Mouse (Mus musculus) neural tube, embryonic 15.5 days (tissue): ENCODE data around the gene Lgr6. TPM values are rescaled to one million over a fixed set of nuclear protein-coding genes. Genes with fewer than 3 reads are reported as not detected.

ENCODE experiments used
- ATAC-seq: fragments of 200-750 bp; cut with Nextera tagmentation; 2 replicates; pipeline ENCODE4 v1.8.0; 2017; ENCODE audit warnings: mild to moderate bottlenecking, moderate TSS enrichment, moderate library complexity; ENCODE audit not compliant: low FRiP score
- H3K27ac ChIP-seq: fragments of 300-500 bp; sonication (generic); replicated peaks from 2 replicates; pipeline ENCODE4 v1.5.1; 2015; ENCODE audit warnings: mild to moderate bottlenecking, inconsistent platforms
- H3K27me3 ChIP-seq: fragments of 300-500 bp; sonication (generic); replicated peaks from 2 replicates; pipeline ENCODE4 v1.6.1; 2015; ENCODE audit warnings: inconsistent platforms
- H3K36me3 ChIP-seq: fragments of 300-500 bp; sonication (generic); 2 replicates; pipeline ENCODE4 v1.6.1; 2015; ENCODE audit warnings: inconsistent platforms
- H3K4me1 ChIP-seq: fragments of 300-500 bp; sonication (generic); 2 replicates; pipeline ENCODE4 v1.6.1; 2015; ENCODE audit warnings: inconsistent platforms
- H3K4me2 ChIP-seq: fragments of 300-500 bp; sonication (generic); 2 replicates; pipeline ENCODE4 v1.6.1; 2015; ENCODE audit warnings: inconsistent platforms, mild to moderate bottlenecking, moderate library complexity
- H3K4me3 ChIP-seq: fragments of 300-500 bp; sonication (generic); replicated peaks from 2 replicates; pipeline ENCODE4 v1.5.1; 2015; ENCODE audit warnings: mild to moderate bottlenecking, inconsistent platforms
- H3K9ac ChIP-seq: fragments of 300-500 bp; sonication (generic); replicated peaks from 2 replicates; pipeline ENCODE4 v1.6.1; 2015; ENCODE audit warnings: mild to moderate bottlenecking, inconsistent platforms
- H3K9me3 ChIP-seq: fragments of 300-500 bp; sonication (generic); replicated peaks from 2 replicates; pipeline ENCODE4 v1.6.1; 2016; ENCODE audit warnings: inconsistent platforms
- WGBS: fragments of 180-500 bp; shearing (Covaris S2); methylation state at CpG from one replicate; pipeline ENCODE4 v1.1.7; 2015; ENCODE audit warnings: mixed read lengths; 5-methylcytosine and 5-hydroxymethylcytosine counted together
- polyA plus RNA-seq: library from polyadenylated mRNA; unstranded; fragments of >200 nt; fragmentation: Nextera tagmentation; extraction: Ambion mirVana; gene quantifications from 2 replicates; pipeline ENCODE4 v1.2.1, GENCODE M21; 2015

Gene Lgr6
- polyA plus RNA-seq, 1 experiment from 2014 or later: 1.6 TPM

DNA sequence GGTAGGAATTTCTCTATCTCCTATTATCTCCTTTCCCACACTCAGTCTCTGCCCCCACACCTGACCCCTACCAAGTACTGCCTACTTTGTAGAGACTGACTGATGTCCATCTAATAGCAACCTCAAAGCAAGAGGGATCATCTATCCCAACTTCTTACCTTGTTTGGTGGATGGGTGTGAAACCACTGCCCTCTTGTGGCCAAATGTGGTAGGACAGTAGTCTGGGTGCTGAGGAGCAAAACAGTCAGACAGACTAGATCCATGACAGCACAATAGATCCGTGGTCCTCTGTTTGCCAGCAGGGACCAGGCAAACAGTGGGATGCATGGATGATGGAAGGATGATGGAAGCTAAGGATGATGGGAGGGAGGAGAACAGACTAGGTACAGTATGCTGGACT lies 31.4 kb upstream of the Lgr6 start:
- no peaks in the 10 kb centered on the region for H3K36me3 ChIP-seq
- 0% methylated on average over 1 of the region's 1 CpGs for WGBS
- no peak overlapping the region for H3K9ac ChIP-seq
- no peaks in the 10 kb centered on the region for H3K4me1 ChIP-seq
- H3K4me2 ChIP-seq: no peak overlapping the region
- peak; percentile 29; the same call in 1 of the 2 replicates for ATAC-seq
- H3K27ac ChIP-seq: no peak overlapping the region
- no peaks in the 10 kb centered on the region for H3K9me3 ChIP-seq
- H3K27me3 ChIP-seq: no peaks in the 10 kb centered on the region
- no peak overlapping the region for H3K4me3 ChIP-seq

DNA sequence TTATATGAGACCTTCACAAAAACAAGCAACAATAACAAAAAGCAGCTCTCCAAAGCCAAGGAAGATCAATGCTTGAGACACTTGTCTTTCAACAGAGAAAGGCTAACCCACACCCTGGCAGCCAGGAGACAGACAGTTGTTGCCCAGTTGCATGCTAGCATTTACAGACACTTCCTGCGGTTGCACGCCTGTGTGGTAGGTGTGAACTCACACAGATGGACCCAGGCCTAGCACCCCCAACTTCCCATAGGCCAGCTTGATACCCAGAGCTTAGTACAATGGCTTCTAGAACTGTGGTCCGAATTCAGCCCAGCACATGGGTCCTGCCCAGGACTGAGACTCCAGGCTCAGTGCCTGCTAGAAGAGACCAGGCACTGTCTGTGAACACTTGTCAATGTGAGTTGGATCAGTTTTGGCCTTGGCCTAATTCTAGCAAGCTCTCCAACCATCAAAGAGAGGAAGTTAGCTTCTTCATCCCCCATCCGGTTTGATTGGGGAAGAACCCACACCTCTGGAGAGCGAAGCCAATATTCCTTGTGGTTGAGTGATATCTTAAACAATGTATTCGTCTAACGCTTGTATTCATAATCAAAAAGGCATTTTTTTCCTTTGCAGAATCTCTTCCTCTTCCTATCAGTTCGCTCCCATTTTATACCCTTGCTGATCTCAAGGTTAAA lies 30.2 kb upstream of the Lgr6 start:
- Histone ChIP-seq H3K4me1 (no peaks in the 10 kb centered on the region), H3K9ac (no peak overlapping the region), H3K27me3 (no peaks in the 10 kb centered on the region), H3K27ac (no peak overlapping the region), H3K4me3 (no peak overlapping the region), H3K36me3 (no peaks in the 10 kb centered on the region), H3K4me2 (no peak overlapping the region), H3K9me3 (no peaks in the 10 kb centered on the region)
- no peak for ATAC-seq
- 90% methylated on average over 8 of the region's 8 CpGs for WGBS

DNA sequence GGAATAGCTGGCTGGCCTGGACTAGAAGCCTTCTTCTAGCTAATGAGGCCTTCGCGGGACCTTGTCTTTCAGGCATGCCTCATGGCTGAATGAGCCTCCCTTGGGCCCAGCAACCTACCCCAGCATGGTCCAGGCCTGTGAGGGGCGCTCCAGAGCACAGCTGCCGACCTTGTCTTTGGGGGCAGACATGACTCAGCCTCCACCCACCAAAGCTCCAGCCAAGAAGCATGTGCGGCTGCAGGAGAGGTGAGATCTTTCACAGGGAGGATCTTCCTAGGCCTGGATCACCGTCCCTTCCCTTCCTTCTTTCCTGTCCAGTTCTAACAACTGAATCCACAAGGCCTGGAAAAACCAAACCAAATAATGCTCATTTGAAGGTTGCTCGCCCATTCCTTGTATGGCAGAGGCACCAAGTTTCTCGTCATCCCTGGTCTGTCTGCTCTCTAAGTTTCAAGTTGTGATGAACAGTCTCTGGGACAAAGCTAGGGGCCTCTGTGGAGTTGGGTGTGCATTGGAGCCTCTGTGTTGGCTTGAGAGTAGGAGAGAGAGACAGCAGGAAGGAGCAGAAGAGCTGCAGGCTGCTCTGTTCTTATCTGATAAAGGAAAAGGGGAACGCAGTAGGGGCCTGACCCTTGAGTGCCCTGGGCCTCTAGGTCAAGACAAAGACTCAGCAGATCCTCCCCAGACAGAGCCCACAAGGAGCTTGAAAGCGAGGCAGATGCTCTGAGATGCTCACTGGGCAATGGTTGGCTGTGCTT lies 28.8 kb upstream of the Lgr6 start:
- 90% methylated on average over 10 of the region's 10 CpGs for WGBS

DNA sequence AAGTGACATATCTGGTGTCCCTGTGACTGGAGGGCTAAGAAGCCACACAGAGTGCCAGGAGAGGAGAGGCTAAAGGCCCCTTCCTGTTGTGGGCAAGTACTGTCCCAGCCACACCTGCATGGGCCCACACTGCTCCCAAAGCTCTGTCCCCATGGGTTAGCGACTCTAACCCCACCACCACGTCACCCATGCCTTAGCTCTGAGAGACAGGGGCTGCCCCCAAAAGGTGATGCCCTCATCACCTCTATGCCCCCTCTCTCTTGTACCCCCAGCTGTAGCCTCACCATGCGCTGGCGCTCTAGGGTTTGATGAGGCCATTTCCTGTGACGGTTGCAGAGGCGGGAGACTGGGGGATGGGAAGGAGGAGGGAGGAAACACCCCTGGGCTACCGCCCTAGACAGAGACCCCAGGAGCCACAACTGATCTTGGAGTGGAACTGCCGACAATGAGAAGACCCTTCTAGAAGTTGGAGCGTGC lies 27.9 kb upstream of the Lgr6 start:
- Histone ChIP-seq H3K4me1 (no peaks in the 10 kb centered on the region), H3K27me3 (peaks cover 8% of the 10 kb centered on the region; the same call in 1 of the 2 replicates), H3K9me3 (no peaks in the 10 kb centered on the region), H3K9ac (no peak overlapping the region), H3K27ac (no peak overlapping the region), H3K4me2 (no peak overlapping the region), H3K36me3 (no peaks in the 10 kb centered on the region), H3K4me3 (no peak overlapping the region)
- WGBS: 76% methylated on average over 9 of the region's 9 CpGs
- no peak for ATAC-seq

More for the DNA sequence above, 28.8 kb upstream of the Lgr6 start:
- Histone ChIP-seq H3K4me1 (no peaks in the 10 kb centered on the region), H3K4me3 (no peak overlapping the region), H3K27ac (no peak overlapping the region), H3K4me2 (no peak overlapping the region), H3K9me3 (no peaks in the 10 kb centered on the region), H3K36me3 (no peaks in the 10 kb centered on the region), H3K27me3 (peaks cover 8% of the 10 kb centered on the region; the same call in 1 of the 2 replicates), H3K9ac (no peak overlapping the region)
- ATAC-seq: no peak

DNA sequence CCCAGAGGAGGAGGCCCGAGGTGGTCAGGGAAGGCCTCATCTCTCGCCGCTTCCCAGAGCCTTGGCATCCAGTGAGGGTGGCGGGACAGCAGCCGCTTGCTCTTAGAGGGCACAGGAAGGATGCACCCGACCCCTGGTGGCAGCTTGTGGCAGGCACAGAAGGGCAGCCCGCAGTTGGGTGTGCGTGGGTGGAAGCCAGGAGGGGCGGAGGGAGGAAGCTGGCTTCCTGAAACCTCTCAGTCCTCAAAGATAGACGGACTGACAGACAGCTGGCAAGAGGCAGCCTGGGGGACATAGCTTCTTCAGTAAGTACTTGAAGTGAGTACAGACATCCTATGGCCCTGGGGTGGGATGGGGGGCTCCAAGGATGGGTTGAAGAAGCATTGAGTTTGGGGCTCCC lies 27.4 kb upstream of the Lgr6 start, which contains the start of gene Ptpn7:
TSS of gene Ptpn7 (plus strand) at position 228 of the 400 bp plus-strand sequence.
- Histone ChIP-seq H3K27ac (no peak within 1 kb of the TSS), H3K4me2 (no peak within 1 kb of the TSS), H3K4me3 (no peak within 1 kb of the TSS), H3K4me1 (no peaks in the 10 kb centered on the region), H3K9me3 (no peaks in the 10 kb centered on the region), H3K9ac (no peak within 1 kb of the TSS), H3K27me3 (peaks cover 8% of the 10 kb centered on the region; the same call in 1 of the 2 replicates), H3K36me3 (no peaks in the 10 kb centered on the region)
- 42% methylated on average over 10 of the region's 10 CpGs for WGBS
- 0 out of 2 replicates have a peak, but pooled peaks have one; percentile 45 for ATAC-seq

DNA sequence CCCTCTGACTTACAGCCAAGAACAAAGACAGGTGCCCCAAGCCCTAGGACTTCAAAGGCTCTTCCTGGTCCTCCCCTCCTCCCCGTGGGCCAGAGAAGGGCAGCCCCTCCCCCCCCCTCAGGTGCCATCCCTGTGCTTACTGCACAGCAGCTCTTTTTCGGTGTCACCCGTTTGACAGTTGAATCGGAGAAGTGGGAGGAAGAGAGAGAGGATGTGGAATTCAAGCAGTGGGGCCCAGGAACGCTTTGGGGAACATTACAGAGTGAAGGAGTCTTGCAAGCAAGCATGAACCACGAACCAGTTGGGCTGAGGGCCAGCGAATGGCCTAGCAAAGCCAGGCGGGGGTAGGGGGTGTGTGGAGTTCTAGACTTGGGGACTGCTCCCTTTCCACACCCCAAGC lies 26.5 kb upstream of the Lgr6 start:
- no peak overlapping the region for H3K9ac ChIP-seq
- no peak overlapping the region for H3K27ac ChIP-seq
- no peaks in the 10 kb centered on the region for H3K9me3 ChIP-seq
- no peak overlapping the region for H3K4me2 ChIP-seq
- peaks cover 8% of the 10 kb centered on the region; the same call in 1 of the 2 replicates for H3K27me3 ChIP-seq
- H3K36me3 ChIP-seq: no peaks in the 10 kb centered on the region
- H3K4me3 ChIP-seq: no peak overlapping the region
- ATAC-seq: no peak
- 0 out of 2 replicates have a peak, but pooled peaks cover 3% of the 10 kb centered on the region for H3K4me1 ChIP-seq
- 59% methylated on average over 8 of the region's 8 CpGs for WGBS

DNA sequence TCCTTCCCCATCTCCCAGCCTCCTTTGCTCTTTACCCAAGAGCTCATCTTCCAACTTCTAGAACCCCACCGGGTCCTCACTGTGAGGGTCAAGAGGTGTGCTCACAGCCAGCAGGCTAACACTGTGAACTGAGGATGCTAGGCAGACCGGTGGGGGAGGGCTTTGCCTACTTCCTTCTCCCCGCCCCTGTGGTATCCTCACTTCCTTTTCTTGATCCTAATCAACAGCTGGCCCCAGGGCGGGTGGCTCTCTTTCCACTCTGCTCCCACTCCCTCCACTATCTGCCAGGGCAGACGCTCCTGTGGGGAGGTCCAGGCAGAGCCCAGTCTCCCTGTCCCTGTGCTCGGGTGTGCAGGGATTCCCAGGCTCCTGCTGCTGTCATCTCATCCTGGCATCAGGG lies 26.0 kb upstream of the Lgr6 start:
- H3K4me2 ChIP-seq: no peak overlapping the region
- H3K9me3 ChIP-seq: no peaks in the 10 kb centered on the region
- no peak overlapping the region for H3K9ac ChIP-seq
- H3K4me1 ChIP-seq: 0 out of 2 replicates have a peak, but pooled peaks cover 8% of the 10 kb centered on the region
- 46% methylated on average over 6 of the region's 6 CpGs for WGBS
- ATAC-seq: no peak
- no peaks in the 10 kb centered on the region for H3K36me3 ChIP-seq
- H3K27ac ChIP-seq: no peak overlapping the region
- peaks cover 8% of the 10 kb centered on the region; the same call in 1 of the 2 replicates for H3K27me3 ChIP-seq
- H3K4me3 ChIP-seq: no peak overlapping the region

DNA sequence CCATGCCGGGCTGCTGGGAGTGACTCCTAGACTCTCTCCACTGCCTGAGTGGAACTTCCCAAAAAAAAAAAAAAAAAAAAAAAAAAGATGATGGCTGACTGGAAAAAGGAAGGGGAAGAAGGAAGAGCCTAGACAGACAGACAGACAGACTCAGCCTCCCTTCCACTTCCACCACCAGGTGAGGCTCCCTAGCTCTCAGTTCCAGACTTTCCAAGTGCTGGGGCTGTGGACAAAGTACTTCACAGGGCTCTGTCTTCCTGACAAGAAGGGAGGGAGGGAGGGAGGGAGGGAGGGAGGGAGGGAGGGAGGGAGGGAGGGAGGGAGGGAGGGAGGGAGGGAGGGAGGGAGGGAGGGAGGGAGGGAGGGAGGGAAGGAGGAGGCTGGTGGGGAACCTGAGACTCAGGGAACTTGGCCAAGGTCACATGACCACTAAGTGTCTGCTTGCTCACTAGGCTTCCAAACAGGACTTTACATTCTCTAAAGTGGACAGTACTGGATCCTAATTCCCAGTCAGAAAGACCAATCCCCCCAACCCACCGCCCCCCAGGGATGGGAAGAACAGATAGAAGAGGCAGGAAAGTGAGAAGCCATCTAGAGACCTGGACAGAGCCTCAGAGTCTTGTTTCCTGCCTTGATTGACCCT lies 25.4 kb upstream of the Lgr6 start:
- no peak for ATAC-seq
- H3K9me3 ChIP-seq: no peaks in the 10 kb centered on the region
- WGBS: 73% methylated on average over 2 of the region's 2 CpGs
- H3K9ac ChIP-seq: no peak overlapping the region
- no peaks in the 10 kb centered on the region for H3K36me3 ChIP-seq
- peaks cover 8% of the 10 kb centered on the region; the same call in 1 of the 2 replicates for H3K27me3 ChIP-seq
- 0 out of 2 replicates have a peak, but pooled peaks cover 13% of the 10 kb centered on the region for H3K4me1 ChIP-seq
- H3K4me3 ChIP-seq: no peak overlapping the region
- no peak overlapping the region for H3K27ac ChIP-seq
- H3K4me2 ChIP-seq: no peak overlapping the region

DNA sequence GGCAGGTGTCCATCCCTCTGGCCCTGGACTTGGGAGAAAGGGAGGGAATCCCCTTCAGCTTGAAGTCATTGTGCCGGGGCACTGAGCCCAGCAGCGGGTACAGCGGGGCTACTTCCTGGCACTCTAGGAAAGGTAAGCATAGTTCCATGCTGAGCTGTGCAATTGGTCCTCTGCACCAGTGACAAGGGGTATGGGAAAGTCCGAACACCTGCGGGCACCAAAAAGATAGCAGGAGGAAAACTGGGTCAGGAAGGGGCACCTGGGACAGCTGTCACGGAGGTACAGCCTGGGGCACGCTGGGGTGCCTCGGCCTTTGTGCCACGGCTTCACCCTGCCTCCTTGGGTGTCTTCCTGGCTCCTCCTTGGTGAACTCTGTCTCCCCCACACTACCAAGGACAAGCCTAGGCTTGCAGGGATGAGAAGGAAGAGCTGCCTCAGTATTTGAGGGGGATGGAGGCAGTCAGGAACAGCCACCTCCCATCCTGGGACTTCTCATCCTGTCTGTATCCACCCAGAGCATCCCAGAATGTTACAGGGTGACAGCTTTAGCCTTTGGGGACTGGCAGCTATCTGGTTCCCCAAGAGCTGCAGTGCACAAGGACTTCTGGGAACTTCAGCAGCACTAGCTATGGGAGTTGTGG lies 24.6 kb upstream of the Lgr6 start:
- no peak for ATAC-seq
- H3K9ac ChIP-seq: no peak overlapping the region
- H3K4me2 ChIP-seq: no peak overlapping the region
- 65% methylated on average over 9 of the region's 9 CpGs for WGBS
- no peaks in the 10 kb centered on the region for H3K36me3 ChIP-seq
- 0 out of 2 replicates have a peak, but pooled peaks cover 13% of the 10 kb centered on the region for H3K4me1 ChIP-seq
- H3K4me3 ChIP-seq: no peak overlapping the region
- no peaks in the 10 kb centered on the region for H3K9me3 ChIP-seq
- no peak overlapping the region for H3K27ac ChIP-seq
- H3K27me3 ChIP-seq: peaks cover 8% of the 10 kb centered on the region; the same call in 1 of the 2 replicates

DNA sequence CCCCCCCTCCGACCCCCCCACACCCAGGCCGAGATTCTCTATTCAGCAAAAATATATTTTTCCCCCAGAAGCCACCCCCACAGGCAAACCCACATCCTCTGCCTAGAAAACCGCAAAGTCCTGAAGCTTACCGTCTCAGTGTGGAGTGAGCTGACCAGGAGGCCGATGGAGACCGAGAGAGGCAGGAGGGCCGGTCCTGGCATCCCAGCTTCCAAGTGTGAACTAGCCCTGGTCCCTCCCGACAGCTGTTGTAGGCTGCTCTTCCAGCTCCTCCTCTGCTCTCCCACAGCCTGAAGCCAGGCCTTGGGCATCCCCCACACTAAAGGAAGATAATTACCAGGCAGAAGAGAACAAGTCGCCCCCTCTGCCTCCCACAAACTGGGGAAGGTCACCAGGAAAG lies 23.9 kb upstream of the Lgr6 start:
- Histone ChIP-seq H3K27me3 (peaks cover 8% of the 10 kb centered on the region; the same call in 1 of the 2 replicates), H3K9me3 (no peaks in the 10 kb centered on the region), H3K4me1 (0 out of 2 replicates have a peak, but pooled peaks cover 13% of the 10 kb centered on the region), H3K36me3 (no peaks in the 10 kb centered on the region), H3K4me3 (no peak overlapping the region), H3K27ac (no peak overlapping the region), H3K9ac (no peak overlapping the region), H3K4me2 (no peak overlapping the region)
- no peak for ATAC-seq
- 30% methylated on average over 9 of the region's 9 CpGs for WGBS

DNA sequence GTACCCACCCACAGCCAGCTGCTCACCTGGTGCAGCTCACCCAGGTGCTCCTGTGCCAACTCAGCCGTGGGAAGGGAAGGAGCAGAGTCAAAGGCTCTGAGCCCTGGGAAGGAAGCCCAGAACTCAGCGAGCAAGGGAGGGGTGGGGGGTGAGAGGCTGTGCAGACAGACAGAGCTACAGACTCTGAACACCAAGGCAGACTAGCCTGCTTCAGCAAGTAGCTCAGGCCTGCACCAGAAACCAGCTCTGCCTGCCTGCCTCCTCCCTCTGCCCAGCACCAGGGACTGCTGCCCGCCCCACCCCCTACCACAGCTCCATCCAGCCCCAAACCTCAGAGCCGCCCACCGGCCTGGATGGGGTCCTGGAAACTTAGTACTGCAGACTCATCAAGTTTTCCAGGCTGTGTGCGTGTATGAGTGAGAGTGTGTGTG lies 22.9 kb upstream of the Lgr6 start:
- WGBS: 33% methylated on average over 5 of the region's 6 CpGs
- H3K4me2 ChIP-seq: no peak overlapping the region
- no peak for ATAC-seq
- no peak overlapping the region for H3K27ac ChIP-seq
- 0 out of 2 replicates have a peak, but pooled peaks cover 13% of the 10 kb centered on the region for H3K4me1 ChIP-seq
- H3K4me3 ChIP-seq: no peak overlapping the region
- no peak overlapping the region for H3K9ac ChIP-seq
- no peaks in the 10 kb centered on the region for H3K9me3 ChIP-seq
- no peaks in the 10 kb centered on the region for H3K36me3 ChIP-seq
- peaks cover 8% of the 10 kb centered on the region; the same call in 1 of the 2 replicates for H3K27me3 ChIP-seq
